Mouse (Mus musculus) liver, adult 2 months (tissue): ENCODE data around the gene Best1.

Experiments used
- CTCF ChIP-seq: fragments of 200-500 bp; IDR thresholded peaks from 2 replicates; pipeline ENCODE4 v1.5.1; 2011; ENCODE audit warnings: low read depth, low read length, control low read depth
- POLR2A ChIP-seq: fragments of 200-500 bp; IDR thresholded peaks from 2 replicates; pipeline ENCODE4 v1.6.1; 2011; ENCODE audit warnings: low read length, control low read depth; ENCODE audit not compliant: insufficient read depth; ENCODE audit errors: extremely low read depth

GRCm38 (mm10) chr19:10033211-10033973 lies 32.0 kb upstream of the Best1 start:
- TF ChIP-seq POLR2A: no peak
- peak; percentile 87 for TF ChIP-seq CTCF
